Mouse (Mus musculus) cerebellum, postnatal 25 days (tissue): Measurements from ENCODE around the gene Cnot9.
"Not testable (repeated sequence)": the region's sequence is repeated elsewhere in the genome, so short reads cannot be mapped to it uniquely, and the experiment has no call there.

Experiments
- DNase-seq, 2 experiments: peaks; one replicate each; pipeline ENCODE4 v3.0.0; 2021; ENCODE audit warnings: mixed read lengths in 2 of 2

Gene Cnot9

GRCm38 (mm10) chr1:74505721-74506464 is at the start of gene Cnot9:
Gene Cnot9 (plus strand): TSS chr1:74506058.
- peak; percentile 100 for DNase-seq

DNA sequence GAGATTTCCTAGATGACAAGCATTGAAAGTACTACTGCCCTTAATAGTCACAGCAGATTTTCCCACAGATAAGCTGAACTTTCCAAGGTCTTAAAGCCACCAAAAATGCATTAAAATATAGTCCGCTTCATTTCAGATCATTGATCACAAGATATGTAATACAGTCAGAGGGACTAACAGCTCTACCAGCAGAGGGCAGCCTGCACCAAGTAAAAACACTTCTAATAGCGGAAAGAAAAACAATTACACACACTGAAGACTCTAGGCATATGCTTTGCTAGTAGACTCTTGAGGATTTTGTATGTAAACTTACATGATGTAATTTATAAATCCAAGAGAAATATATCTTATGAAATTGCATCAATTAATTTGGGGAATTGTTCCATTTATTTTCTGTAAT is 45.6 kb upstream of the Cnot9 start:
- peak; percentile 38 to 68 for DNase-seq

GRCm38 (mm10) chr1:74485792-74486191 is 20.1 kb upstream of the Cnot9 start:
- no peak for DNase-seq

DNA sequence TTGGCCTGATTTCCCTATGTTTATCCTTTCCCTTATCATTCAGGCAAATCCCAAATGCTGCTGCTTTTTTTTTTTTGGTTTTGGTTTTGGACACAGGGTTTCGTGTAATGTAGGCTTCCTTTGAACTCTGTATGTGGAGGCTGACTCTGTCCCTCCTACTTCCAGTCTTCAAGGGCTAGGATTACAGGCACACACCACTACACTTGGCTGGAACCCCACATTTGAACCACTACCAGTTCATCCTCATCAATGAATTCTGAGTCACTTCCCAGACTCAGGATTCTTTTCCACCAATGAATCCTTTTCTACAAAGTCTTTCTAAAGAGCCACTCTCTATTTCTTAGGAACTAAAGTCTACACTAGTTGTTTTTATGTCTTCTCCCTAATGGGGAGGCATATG is 4.8 kb upstream of the Cnot9 start:
- DNase-seq = no peak

DNA sequence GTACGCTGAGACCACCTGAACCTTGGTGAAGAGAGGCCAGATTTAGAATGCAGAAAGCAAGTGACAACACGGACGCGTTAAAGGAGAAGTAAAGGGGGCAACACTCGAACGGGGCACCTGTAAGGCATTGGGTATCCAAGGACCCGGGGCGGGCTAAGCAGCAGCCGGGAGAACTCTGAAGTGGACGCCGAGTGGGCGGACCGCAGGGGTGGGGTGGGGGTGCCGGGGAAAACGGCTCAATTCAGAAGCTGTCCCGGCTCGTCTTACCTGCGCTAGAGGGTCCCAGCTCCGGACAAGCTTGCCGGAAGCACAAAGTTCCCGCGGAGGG is 501 bp upstream of the Cnot9 start:
- DNase-seq = no peak

- DNase-seq = peak in 1 of 2 experiments; percentile 77
These were observed 618 bp downstream of the Cnot9 start for GRCm38 (mm10) chr1:74506471-74506881.

GRCm38 (mm10) chr1:74507780-74508179 is 1.9 kb downstream of the Cnot9 start:
- DNase-seq = no peak

DNA sequence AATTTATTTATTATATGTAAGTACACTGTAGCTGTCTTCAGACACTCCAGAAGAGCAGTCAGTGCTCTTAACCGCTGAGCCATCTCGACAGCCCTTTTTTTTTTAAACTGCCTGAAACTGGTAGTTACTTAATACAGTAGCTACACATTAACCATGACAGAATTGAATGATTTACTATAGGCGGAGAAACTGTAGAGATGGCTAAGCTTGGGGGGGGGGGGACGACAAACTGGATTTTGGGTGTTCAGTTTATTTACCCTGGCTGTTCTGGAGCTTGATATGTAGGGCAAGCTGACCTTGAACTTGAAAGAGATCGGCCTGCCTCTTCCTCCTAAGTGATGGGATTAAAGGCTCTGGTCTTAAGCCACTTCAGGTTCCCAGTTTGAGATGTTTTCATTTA is 5.4 kb downstream of the Cnot9 start:
- DNase-seq = no peak

DNA sequence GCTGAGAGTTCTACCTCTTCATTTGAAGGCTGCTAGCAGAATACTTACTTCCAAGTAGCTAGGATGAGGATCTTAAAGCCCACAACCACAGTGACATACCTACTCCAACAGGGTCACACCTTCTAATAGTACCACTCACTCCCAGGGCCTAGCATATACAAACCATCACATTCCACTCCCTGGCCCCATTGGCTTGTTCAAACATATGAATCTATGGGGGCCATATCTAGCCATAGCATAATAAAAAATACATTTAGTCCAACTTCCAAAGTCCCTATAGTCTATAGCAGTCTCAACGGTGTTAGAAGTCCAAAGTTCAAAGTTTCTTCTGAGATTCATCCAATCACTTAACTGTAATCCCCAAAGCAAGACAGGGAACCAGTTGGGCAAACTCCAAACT is 7.1 kb downstream of the Cnot9 start:
- not testable (repeated sequence) for DNase-seq

- no peak for DNase-seq
These were observed 14.0 kb downstream of the Cnot9 start for GRCm38 (mm10) chr1:74519875-74520274.

DNA sequence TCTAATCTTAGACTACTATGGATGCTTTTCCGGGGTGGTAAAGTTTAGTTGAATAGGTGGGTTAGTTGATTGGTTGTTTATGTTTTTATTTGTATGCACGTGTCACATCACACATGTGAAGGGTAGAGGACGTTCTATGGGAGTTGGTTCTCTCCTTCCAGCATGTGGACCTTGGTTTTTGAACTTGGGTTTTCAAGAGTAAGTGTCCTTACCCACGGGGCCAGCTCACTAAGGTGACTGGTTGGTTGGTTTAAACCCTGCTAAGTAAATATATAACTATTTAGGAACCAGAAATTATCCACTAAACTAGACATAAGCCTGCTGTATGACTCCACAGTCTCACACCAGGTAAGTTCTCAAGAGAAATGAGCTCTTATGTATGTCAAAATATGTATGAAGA is 18.9 kb downstream of the Cnot9 start:
- DNase-seq = no peak

DNA sequence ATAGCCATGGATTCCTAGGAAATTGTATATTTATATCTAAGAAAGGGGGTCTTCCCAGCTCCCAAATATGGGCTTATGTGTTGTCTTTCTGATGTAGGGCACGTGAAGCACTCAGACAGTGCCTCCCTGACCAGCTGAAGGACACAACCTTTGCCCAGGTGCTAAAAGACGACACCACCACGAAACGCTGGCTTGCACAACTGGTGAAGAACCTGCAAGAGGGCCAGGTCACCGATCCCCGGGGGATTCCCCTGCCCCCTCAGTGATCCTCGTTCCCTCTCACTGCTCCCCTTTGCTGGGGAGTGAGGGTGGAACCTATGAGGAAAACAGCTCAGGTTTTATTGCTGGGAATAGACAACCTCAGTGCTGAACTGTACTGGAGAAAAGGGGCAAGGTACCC is 22.7 kb downstream of the Cnot9 start:
- no peak for DNase-seq

GRCm38 (mm10) chr1:74538650-74539049 is 32.8 kb downstream of the Cnot9 start:
- DNase-seq = peak in 1 of 2 experiments; percentile 13

DNA sequence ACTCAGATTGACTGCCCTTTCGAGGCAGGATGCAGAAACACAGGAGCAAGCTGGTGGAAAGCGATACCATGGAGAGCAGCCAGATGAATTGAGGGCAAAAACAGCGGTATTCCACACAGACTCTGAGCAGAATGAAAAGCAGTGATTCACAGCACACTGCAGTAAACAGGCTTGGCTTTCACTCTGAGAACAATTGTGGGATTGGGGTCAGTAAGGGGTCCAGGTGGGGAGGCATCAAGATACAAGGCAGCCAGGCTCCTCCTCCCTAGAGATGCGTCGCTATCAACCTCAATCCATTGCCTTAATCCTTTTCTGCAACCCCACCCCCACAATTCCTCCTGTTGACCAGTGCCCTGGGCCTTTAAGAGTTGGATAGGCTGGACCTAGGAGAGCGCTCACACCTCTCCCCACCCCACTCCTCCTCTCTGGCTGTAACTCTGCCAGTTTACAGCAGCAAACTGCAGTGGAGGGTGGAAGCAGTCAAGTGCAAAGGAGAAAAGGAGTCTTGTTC is 36.6 kb downstream of the Cnot9 start, which contains the start of gene Plcd4:
Plcd4 (plus strand) TSS at position 438 of the 511 bp plus-strand sequence.
- DNase-seq = peak; percentile 65 to 68

DNA sequence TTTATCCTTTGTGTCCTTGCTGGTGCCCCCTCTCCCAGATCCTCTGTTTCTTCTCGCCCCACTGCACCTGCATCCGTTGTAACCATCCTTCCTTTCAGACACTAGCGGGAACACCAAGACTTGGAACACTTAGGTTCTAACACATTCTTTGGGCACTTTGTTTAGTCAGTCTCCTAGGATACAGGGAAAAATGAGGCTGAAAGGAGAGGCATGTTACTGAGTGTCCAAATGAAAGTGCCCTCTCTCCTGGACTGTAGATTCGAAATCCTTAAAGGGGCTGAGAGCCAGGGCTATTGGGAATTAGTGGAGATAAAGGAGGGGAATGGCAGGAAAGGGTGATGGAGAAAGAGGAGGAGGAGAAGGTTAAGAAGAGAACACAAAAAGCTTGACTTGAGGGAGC is 38.3 kb downstream of the Cnot9 start, which contains the start of gene Usp37:
Usp37 (minus strand) TSS at position 101 of the 400 bp plus-strand sequence.
- no peak for DNase-seq

- no peak for DNase-seq
These were observed 53.2 kb downstream of the Cnot9 start for GRCm38 (mm10) chr1:74559061-74559460.

GRCm38 (mm10) chr1:74565834-74566233 is 60.0 kb downstream of the Cnot9 start:
- no peak for DNase-seq

DNA sequence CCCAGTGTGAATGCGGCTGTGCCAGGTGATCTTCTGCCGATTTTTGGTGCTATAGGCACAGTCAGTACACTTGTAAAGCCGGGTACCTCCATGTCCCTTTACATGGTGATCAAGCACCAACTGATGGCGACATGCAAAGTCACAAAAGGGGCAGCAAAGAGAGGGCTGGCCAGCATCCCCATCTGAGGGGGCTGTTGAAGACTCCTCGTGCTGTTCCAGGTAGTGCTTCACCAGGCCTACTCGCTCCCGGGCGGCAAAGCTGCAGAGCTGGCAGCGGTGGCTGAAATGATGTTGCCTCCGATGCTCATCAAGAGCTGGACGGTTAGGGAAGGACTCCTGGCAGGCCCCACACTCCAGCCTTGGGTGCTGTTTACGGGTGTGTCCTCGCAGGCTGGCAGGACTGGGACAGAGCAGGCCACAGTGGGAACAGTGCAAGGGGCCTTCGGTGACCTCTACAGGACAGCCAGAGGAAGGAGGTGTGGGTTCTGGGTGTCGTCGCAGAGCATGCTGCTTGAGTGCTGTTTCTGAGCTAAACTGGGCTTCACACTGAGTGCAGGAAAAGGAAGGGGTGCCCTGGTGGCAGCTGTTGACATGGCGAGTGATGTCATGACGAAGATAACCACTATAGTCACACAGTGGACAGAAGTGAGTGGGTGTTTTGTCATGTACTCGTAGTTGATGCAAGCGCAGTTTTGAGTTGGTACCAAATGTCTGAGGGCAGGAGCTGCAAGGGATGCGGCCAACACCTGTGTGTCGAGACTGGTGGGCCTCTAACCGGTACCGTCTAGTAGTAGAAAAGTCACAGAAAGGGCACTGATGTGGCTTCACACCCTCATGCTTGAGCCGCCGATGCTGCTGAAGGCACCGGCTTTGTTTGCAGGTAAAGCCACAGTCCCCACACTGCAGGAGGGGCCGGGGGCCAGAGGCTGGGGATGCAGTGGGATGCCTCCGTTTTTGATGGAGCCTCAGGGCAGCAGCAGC is 64.2 kb downstream of the Cnot9 start:
- DNase-seq = no peak
